Mouse (Mus musculus) liver, adult 2 months (tissue): ENCODE data around the gene Ncor1. TPM values are rescaled to one million over a fixed set of nuclear protein-coding genes. Genes with fewer than 3 reads are reported as not detected.

Experiments used
- DNase-seq: peaks from one replicate; pipeline ENCODE4 v3.0.0-alpha.2; 2011; ENCODE audit warnings: low read depth, low spot score; ENCODE audit errors: extremely low read depth
- H3K27ac ChIP-seq: fragments of 200-500 bp; replicated peaks from 2 replicates; pipeline ENCODE4 v1.5.1; 2012; ENCODE audit warnings: low read depth, mild to moderate bottlenecking, control low read depth, inconsistent platforms, low read length; ENCODE audit not compliant: insufficient read depth
- H3K27me3 ChIP-seq: fragments of 200-500 bp; 2 replicates; pipeline ENCODE4 v1.6.1; 2012; ENCODE audit warnings: mild to moderate bottlenecking, moderate library complexity, low read length, inconsistent platforms; ENCODE audit not compliant: control insufficient read depth, insufficient read depth
- H3K36me3 ChIP-seq: fragments of 200-500 bp; 2 replicates; pipeline ENCODE4 v1.6.1; 2012; ENCODE audit warnings: low read length, inconsistent platforms; ENCODE audit not compliant: control insufficient read depth, insufficient read depth
- H3K4me1 ChIP-seq: fragments of 200-500 bp; 2 replicates; pipeline ENCODE4 v1.6.1; 2011; ENCODE audit warnings: low read length; ENCODE audit not compliant: control insufficient read depth, insufficient read depth
- H3K4me3 ChIP-seq: fragments of 200-500 bp; 2 replicates; pipeline ENCODE4 v1.5.1; 2011; ENCODE audit warnings: low read depth, mild to moderate bottlenecking, control low read depth, low read length, moderate library complexity; ENCODE audit not compliant: insufficient read depth
- H3K79me2 ChIP-seq: fragments of 200-500 bp; 2 replicates; pipeline ENCODE4 v1.6.1; 2012; ENCODE audit warnings: inconsistent platforms, mild to moderate bottlenecking, low read length, moderate library complexity; ENCODE audit not compliant: control insufficient read depth, insufficient read depth
- H3K9ac ChIP-seq: fragments of 200-500 bp; 2 replicates; pipeline ENCODE4 v1.6.1; 2012; ENCODE audit warnings: low read depth, mild to moderate bottlenecking, control low read depth, inconsistent platforms, low read length
- CTCF ChIP-seq: fragments of 200-500 bp; IDR thresholded peaks from 2 replicates; pipeline ENCODE4 v1.5.1; 2011; ENCODE audit warnings: low read depth, low read length, control low read depth
- POLR2A ChIP-seq: fragments of 200-500 bp; IDR thresholded peaks from 2 replicates; pipeline ENCODE4 v1.6.1; 2011; ENCODE audit warnings: low read length, control low read depth; ENCODE audit not compliant: insufficient read depth; ENCODE audit errors: extremely low read depth
- WGBS: fragments of 180-500 bp; shearing (Covaris S2); methylation state at CpG from one replicate; pipeline ENCODE4 v1.1.7; 2018; 5-methylcytosine and 5-hydroxymethylcytosine counted together
- polyA plus RNA-seq: library from polyadenylated mRNA; depleted of rRNA; stranded (reverse); fragments of >200 nt; gene quantifications from 2 replicates; pipeline ENCODE4 v1.2.3, GENCODE M21; 2012
- total RNA-seq: library from RNA; depleted of rRNA; stranded (reverse); fragments of >200 nt; gene quantifications from 2 replicates; pipeline ENCODE4 v1.2.3, GENCODE M21; 2014

Gene Ncor1
- total and polyA plus RNA-seq, 2 experiments: 46.8 to 51.4 TPM

GRCm38 (mm10) chr11:62495276-62495801 is 37.0 kb upstream of the Ncor1 start:
- DNase-seq: peak; percentile 76
- Histone ChIP-seq H3K9ac (peak overlapping the region; percentile 45), H3K79me2 (no peaks in the 10 kb centered on the region), H3K36me3 (no peaks in the 10 kb centered on the region), H3K4me1 (peaks cover 18% of the 10 kb centered on the region), H3K4me3 (no peak overlapping the region), H3K27me3 (no peaks in the 10 kb centered on the region), H3K27ac (peak overlapping the region; percentile 85)
- TF ChIP-seq CTCF: no peak
- TF ChIP-seq POLR2A: no peak
- WGBS: 11% methylated on average over 9 of the region's 10 CpGs

- DNase-seq: peak; percentile 98
- H3K4me1 ChIP-seq: peaks cover 15% of the 10 kb centered on the region
- H3K79me2 ChIP-seq: no peaks in the 10 kb centered on the region
- peak overlapping the region; percentile 45 for H3K9ac ChIP-seq
- H3K27ac ChIP-seq: peak overlapping the region; percentile 85
- H3K4me3 ChIP-seq: no peak overlapping the region
- no peaks in the 10 kb centered on the region for H3K36me3 ChIP-seq
- H3K27me3 ChIP-seq: no peaks in the 10 kb centered on the region
- TF ChIP-seq POLR2A: 0 out of 2 replicates have a peak, but pooled peaks have one; percentile 14
- TF ChIP-seq CTCF: no peak
- 6% methylated on average over 6 of the region's 6 CpGs for whole genome bisulfite sequencing
Measured at GRCm38 (mm10) chr11:62494754-62495275, 36.5 kb upstream of the Ncor1 start.

- H3K27ac ChIP-seq: no peak overlapping the region
- TF ChIP-seq POLR2A: no peak
- TF ChIP-seq CTCF: no peak
Measured at GRCm38 (mm10) chr11:62493701-62494100, 35.4 kb upstream of the Ncor1 start.

GRCm38 (mm10) chr11:62487540-62488350 is 29.4 kb upstream of the Ncor1 start:
- DNase-seq: peak; percentile 98
- TF ChIP-seq CTCF (no peak), POLR2A (no peak)
- H3K9ac ChIP-seq: peak overlapping the region; percentile 54; the same call in 1 of the 2 replicates
- H3K27me3 ChIP-seq: no peaks in the 10 kb centered on the region
- H3K4me1 ChIP-seq: peaks cover 9% of the 10 kb centered on the region
- H3K27ac ChIP-seq: peak overlapping the region; percentile 94
- WGBS: 39% methylated on average over 10 of the region's 10 CpGs
- no peaks in the 10 kb centered on the region for H3K36me3 ChIP-seq
- H3K79me2 ChIP-seq: no peaks in the 10 kb centered on the region
- peak overlapping the region; percentile 41; the same call in 1 of the 2 replicates for H3K4me3 ChIP-seq

More at GRCm38 (mm10) chr11:62493701-62494100, 35.4 kb upstream of the Ncor1 start:
- no peak for DNase-seq
- Histone ChIP-seq H3K79me2 (no peaks in the 10 kb centered on the region), H3K4me1 (peaks cover 16% of the 10 kb centered on the region), H3K36me3 (no peaks in the 10 kb centered on the region), H3K4me3 (no peak overlapping the region), H3K9ac (no peak overlapping the region), H3K27me3 (no peaks in the 10 kb centered on the region)
- 98% methylated on average over 6 of the region's 6 CpGs for WGBS

GRCm38 (mm10) chr11:62486949-62487348 is 28.6 kb upstream of the Ncor1 start:
- Histone ChIP-seq H3K79me2 (no peaks in the 10 kb centered on the region), H3K36me3 (no peaks in the 10 kb centered on the region), H3K4me1 (peaks cover 9% of the 10 kb centered on the region), H3K27ac (no peak overlapping the region), H3K4me3 (no peak overlapping the region), H3K9ac (no peak overlapping the region), H3K27me3 (no peaks in the 10 kb centered on the region)
- WGBS: 48% methylated on average over 1 of the region's 1 CpGs
- TF ChIP-seq CTCF (no peak), POLR2A (no peak)
- DNase-seq: peak; percentile 73
